Mouse (Mus musculus): ENCODE measurements around the gene Plekha8. TPM values are rescaled to one million over a fixed set of nuclear protein-coding genes. Genes with fewer than 3 reads are reported as not detected.

The Plekha8 gene
- polyA plus RNA-seq, 1 experiment from 2014 or later: 16.8 TPM

DNA sequence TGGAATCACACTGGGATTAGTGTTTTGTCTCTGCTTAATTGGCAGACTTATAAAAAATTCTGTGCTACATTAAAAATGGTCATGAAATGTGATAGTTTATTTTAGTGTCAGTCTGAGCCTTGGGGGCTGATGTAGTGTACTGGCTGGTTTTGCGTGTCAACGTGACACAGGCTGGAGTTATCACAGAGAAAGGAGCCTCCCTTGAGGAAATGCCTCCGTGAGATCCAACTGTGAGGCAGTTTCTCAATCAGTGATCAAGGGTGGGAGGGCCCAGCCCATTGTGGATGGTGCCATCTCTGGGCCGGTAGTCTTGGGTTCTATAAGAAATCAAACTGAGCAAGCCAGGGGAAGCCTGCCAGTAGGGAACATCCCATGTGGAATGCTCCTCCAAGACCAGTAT lies 11.3 kb downstream of the Plekha8 start:
- Histone ChIP-seq H3K9ac (replicated peaks) (no peak overlapping the region), H3K9me3 (peaks cover 12% of the 10 kb centered on the region; the same call in 1 of the 2 replicates), H3K4me1 (no peaks in the 10 kb centered on the region), H3K27ac (replicated peaks) (no peak overlapping the region), H3K36me3 (peaks cover 2% of the 10 kb centered on the region; the same call in 1 of the 2 replicates), H3K27me3 (no peaks in the 10 kb centered on the region), H3K4me2 (replicated peaks) (no peak overlapping the region), H3K4me3 (no peak overlapping the region)
- WGBS: 63% methylated on average over 4 of the region's 4 CpGs
- ATAC-seq (ENCODE audit: low FRiP score, low read depth): no peak

DNA sequence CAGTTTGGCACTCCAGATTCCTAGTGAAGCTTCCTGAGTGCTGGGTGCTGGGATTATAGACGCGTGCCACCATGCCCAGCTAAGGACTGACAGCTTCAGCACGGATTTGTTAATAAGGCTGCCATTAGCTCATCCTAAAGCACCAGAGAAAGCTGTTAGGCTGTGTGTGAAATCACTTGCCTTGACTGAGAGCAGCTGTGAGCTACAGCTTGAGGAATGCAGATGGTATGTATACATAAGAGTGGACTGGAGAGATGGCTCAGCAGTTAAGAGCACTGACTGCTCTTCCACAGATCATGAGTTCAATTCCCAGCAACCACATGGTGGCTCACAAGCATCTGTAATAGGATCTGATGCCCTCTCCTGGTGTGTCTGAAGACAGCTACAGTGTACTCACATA lies 22.5 kb downstream of the Plekha8 start:
- no peak overlapping the region for H3K4me3 ChIP-seq
- H3K4me1 ChIP-seq: no peaks in the 10 kb centered on the region
- H3K27ac ChIP-seq (replicated peaks): no peak overlapping the region
- peaks cover 18% of the 10 kb centered on the region; the same call in 1 of the 2 replicates for H3K36me3 ChIP-seq
- H3K9me3 ChIP-seq: no peaks in the 10 kb centered on the region
- no peak overlapping the region for H3K4me2 ChIP-seq (replicated peaks)
- no peak for ATAC-seq (ENCODE audit: low FRiP score, low read depth)
- H3K27me3 ChIP-seq: no peaks in the 10 kb centered on the region
- H3K9ac ChIP-seq (replicated peaks): no peak overlapping the region
- WGBS: 84% methylated on average over 3 of the region's 3 CpGs

DNA sequence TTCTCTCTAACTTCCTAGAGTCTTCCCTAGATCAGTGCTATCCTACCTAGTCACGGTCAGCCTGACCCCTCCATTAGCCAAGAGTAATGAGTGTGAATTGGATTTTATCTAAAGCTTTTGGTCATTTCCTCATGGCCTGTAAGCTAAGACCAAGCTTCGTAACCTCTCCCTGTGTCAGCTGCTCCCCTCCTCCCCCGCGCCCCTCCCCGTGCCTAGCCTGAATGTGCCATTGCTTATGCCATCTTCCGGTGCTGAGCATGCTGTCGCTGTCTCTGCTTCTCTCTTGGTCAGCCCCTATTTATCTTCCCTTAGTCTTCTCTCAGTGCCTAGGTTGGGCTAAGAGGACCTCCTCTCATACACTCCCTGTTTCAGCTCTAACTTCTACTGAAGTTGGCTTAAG lies 24.6 kb downstream of the Plekha8 start:
- Histone ChIP-seq H3K4me3 (no peak overlapping the region), H3K9ac (replicated peaks) (no peak overlapping the region), H3K27ac (replicated peaks) (no peak overlapping the region), H3K4me1 (no peaks in the 10 kb centered on the region), H3K27me3 (no peaks in the 10 kb centered on the region), H3K36me3 (peaks cover 27% of the 10 kb centered on the region; the same call in 1 of the 2 replicates), H3K4me2 (replicated peaks) (no peak overlapping the region), H3K9me3 (no peaks in the 10 kb centered on the region)
- no peak for ATAC-seq (ENCODE audit: low FRiP score, low read depth)
- 91% methylated on average over 7 of the region's 7 CpGs for WGBS

DNA sequence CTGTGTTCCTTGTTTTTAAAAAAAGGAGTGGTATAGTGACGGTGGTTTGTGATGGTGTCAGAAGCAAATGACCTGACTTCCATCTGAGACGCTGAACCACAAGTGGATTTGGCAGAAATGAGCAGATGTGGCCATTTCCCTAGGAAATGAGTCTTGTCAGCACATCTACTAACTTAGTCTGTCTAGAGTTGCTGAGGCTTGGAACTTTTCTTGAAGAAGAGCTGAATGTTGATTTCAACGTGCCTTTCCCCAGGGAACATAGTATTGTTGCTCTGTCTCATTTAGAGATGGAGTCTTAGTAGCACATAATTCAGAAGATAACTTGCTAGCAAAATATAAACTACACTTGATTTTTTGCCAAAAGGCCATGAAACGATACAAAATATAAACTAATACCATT lies 25.4 kb downstream of the Plekha8 start:
- Histone ChIP-seq H3K9ac (replicated peaks) (no peak overlapping the region), H3K9me3 (no peaks in the 10 kb centered on the region), H3K4me2 (replicated peaks) (no peak overlapping the region), H3K36me3 (peaks cover 33% of the 10 kb centered on the region; the same call in 1 of the 2 replicates), H3K27ac (replicated peaks) (no peak overlapping the region), H3K27me3 (no peaks in the 10 kb centered on the region), H3K4me3 (no peak overlapping the region), H3K4me1 (no peaks in the 10 kb centered on the region)
- WGBS: 90% methylated on average over 4 of the region's 4 CpGs
- no peak for ATAC-seq (ENCODE audit: low FRiP score, low read depth)

DNA sequence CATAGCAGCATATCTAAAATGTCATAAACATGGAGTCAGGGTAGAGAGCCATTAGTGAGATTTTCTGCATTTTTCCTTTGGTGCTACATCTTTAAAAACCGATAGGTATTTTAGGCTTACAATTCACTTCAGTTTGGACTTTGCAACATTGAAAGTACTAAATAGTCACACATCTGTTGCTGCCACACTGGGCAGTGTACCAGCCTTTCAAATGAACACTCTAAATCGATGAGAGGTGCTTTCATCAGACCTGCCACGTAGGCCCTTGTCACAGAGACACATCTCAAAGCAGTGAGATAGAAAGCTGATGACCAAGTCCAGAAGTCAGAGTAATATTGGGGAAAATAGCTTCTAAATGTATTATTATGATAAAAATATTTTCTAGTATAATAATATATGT lies 33.5 kb downstream of the Plekha8 start:
- no peaks in the 10 kb centered on the region for H3K4me1 ChIP-seq
- no peak overlapping the region for H3K9ac ChIP-seq (replicated peaks)
- H3K36me3 ChIP-seq: peaks cover 35% of the 10 kb centered on the region
- ATAC-seq (ENCODE audit: low FRiP score, low read depth): no peak
- no peak overlapping the region for H3K27ac ChIP-seq (replicated peaks)
- no peak overlapping the region for H3K4me2 ChIP-seq (replicated peaks)
- WGBS: 87% methylated on average over 3 of the region's 3 CpGs
- no peaks in the 10 kb centered on the region for H3K9me3 ChIP-seq
- H3K27me3 ChIP-seq: no peaks in the 10 kb centered on the region
- H3K4me3 ChIP-seq: no peak overlapping the region

DNA sequence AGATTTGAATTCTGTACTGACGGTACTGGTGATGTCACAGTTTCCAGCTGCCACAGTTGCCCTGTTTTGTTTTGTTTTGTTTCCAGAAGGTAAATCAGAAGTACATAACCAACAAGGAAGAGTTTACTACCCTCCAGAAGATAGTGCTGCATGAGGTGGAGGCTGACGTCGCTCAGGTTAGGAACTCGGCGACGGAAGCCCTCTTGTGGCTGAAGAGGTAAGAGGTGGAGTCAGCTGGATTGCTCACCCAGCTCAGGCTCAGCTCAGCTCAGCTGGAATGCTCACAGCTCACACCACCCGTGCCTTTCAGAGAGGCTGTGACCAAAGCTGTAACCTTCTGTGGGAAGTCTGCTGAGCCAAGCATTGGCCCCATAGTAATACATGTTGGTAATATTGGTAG lies 34.8 kb downstream of the Plekha8 start:
- Histone ChIP-seq H3K4me2 (replicated peaks) (no peak overlapping the region), H3K27ac (replicated peaks) (no peak overlapping the region), H3K9me3 (no peaks in the 10 kb centered on the region), H3K9ac (replicated peaks) (no peak overlapping the region), H3K36me3 (peaks cover 27% of the 10 kb centered on the region), H3K4me3 (no peak overlapping the region), H3K27me3 (no peaks in the 10 kb centered on the region), H3K4me1 (no peaks in the 10 kb centered on the region)
- WGBS: 33% methylated on average over 7 of the region's 7 CpGs
- ATAC-seq (ENCODE audit: low FRiP score, low read depth): no peak

DNA sequence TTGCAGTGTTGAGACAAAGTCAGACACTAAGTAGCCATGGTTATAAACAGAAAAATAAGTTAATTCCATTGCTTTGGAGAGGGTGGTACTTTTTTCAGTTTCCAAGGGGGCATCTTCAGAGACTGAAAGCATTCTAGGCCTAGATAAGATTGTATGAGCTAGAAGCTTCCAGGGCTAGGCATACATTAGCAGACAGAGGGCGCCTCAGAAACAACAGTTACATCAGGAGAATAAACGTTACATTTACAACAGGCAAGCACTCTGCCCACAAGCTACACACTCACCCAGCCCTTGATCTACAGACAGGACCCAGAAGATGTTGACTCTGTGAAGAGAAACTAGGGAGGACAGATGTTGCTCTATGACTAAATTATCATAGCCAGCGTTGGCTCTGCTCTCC lies 36.6 kb downstream of the Plekha8 start:
- Histone ChIP-seq H3K9ac (replicated peaks) (no peak overlapping the region), H3K9me3 (no peaks in the 10 kb centered on the region), H3K4me3 (no peak overlapping the region), H3K4me2 (replicated peaks) (no peak overlapping the region), H3K36me3 (peaks cover 20% of the 10 kb centered on the region), H3K27me3 (no peaks in the 10 kb centered on the region), H3K4me1 (no peaks in the 10 kb centered on the region), H3K27ac (replicated peaks) (no peak overlapping the region)
- ATAC-seq (ENCODE audit: low FRiP score, low read depth): no peak
- WGBS: 50% methylated on average over 3 of the region's 3 CpGs

DNA sequence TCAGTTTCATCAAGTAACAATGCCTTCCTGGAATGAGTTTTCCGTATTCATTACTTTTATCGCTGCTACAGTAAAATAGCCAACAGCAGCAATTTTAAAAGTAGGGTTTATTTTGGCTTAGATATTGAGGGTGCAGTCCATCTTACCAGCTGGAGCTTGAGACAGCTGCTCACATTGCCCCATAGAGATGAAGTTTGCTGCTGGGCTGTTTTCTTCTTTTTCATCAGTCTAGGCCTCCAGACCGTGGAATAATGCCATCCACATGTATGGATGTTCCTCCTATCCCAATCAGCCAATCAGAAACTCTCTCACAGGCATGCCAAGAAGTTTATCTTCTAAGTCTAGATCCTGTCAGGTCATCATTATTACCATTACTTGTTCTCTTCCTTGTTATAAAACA lies 45.0 kb downstream of the Plekha8 start:
- no peak overlapping the region for H3K4me2 ChIP-seq (replicated peaks)
- H3K9ac ChIP-seq (replicated peaks): no peak overlapping the region
- no peak overlapping the region for H3K27ac ChIP-seq (replicated peaks)
- H3K9me3 ChIP-seq: no peaks in the 10 kb centered on the region
- no peaks in the 10 kb centered on the region for H3K4me1 ChIP-seq
- ATAC-seq (ENCODE audit: low FRiP score, low read depth): no peak
- no peaks in the 10 kb centered on the region for H3K27me3 ChIP-seq
- H3K36me3 ChIP-seq: 0 out of 2 replicates have a peak, but pooled peaks cover 7% of the 10 kb centered on the region
- WGBS: 93% methylated on average over 3 of the region's 3 CpGs
- no peak overlapping the region for H3K4me3 ChIP-seq

DNA sequence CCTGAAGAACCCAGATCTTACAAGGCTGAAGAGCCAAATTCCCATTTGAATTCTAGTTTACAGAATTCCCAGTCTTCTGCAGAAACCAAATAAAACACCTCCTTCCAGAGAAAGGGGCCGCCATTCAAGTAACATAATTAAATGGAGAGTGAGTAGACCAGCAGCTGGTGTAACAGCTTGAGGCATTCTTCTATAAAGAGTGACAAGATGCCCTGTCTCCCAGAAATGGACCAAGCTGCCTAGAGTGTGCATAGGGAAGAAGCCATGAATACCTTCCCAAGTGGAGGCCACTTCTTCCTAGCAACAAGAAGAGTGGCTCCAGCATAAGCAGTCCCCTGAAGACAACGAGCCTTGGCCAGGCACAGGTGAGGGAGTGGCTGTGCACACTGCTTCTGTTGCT lies 47.0 kb downstream of the Plekha8 start:
- no peak overlapping the region for H3K4me3 ChIP-seq
- no peak overlapping the region for H3K27ac ChIP-seq (replicated peaks)
- H3K4me1 ChIP-seq: no peaks in the 10 kb centered on the region
- no peaks in the 10 kb centered on the region for H3K9me3 ChIP-seq
- 84% methylated on average over 2 of the region's 2 CpGs for WGBS
- 0 out of 2 replicates have a peak, but pooled peaks cover 7% of the 10 kb centered on the region for H3K36me3 ChIP-seq
- H3K27me3 ChIP-seq: no peaks in the 10 kb centered on the region
- H3K9ac ChIP-seq (replicated peaks): no peak overlapping the region
- no peak overlapping the region for H3K4me2 ChIP-seq (replicated peaks)
- no peak for ATAC-seq (ENCODE audit: low FRiP score, low read depth)

DNA sequence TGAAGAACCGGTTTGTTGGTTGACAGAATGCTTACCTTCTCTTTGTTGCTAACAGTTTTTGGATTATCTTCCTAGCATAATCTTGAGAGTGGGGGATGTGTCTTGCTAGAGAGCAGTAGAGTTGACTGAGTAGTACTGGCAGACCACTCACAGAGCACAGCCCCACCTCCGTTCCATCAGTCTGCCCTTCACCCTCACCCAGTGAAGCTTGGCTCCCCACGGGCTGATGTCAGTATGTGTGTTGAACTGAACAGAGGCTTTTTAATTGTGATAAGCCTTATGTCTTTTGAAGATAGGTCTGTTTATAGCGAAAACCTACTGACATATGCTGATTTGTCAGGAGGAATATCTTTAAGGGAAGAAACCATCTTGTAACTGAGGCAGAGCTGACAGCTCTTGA lies 48.3 kb downstream of the Plekha8 start:
- 90% methylated on average over 4 of the region's 4 CpGs for WGBS
- Histone ChIP-seq H3K4me1 (no peaks in the 10 kb centered on the region), H3K4me3 (no peak overlapping the region), H3K4me2 (replicated peaks) (no peak overlapping the region), H3K27me3 (no peaks in the 10 kb centered on the region), H3K9me3 (no peaks in the 10 kb centered on the region), H3K9ac (replicated peaks) (no peak overlapping the region), H3K36me3 (0 out of 2 replicates have a peak, but pooled peaks cover 6% of the 10 kb centered on the region), H3K27ac (replicated peaks) (no peak overlapping the region)
- ATAC-seq (ENCODE audit: low FRiP score, low read depth): no peak

DNA sequence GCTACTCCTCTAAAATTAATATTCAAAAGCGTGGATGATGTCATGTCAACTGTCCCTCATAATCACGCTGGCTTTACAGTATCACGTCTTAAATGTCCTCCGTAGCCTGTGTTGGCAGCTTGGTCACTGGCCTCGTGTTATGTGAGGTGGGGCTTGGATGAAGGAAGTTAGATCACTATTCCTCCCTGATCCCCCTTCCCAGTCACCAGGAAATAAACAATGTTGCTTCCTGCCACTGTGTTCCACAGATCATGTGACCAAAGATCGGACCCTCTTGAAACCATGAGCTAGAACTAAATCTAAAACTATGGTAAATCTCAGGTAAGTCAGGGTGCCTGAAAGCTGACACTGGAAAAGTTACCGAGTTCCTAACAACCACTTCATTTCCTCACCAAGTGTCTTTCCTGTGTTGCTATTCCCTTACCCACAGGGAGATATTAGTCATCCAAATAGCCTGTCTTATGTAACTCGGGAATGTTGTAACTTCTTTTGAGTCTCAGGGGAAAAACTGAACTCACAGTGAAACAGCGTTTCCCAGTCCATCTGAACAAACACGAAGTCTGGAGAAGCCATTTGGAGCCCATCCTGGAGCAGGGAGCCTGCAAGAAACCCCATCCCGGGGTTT lies 60.7 kb downstream of the Plekha8 start:
- Histone ChIP-seq H3K36me3 (no peaks in the 10 kb centered on the region), H3K4me3 (no peak overlapping the region), H3K27me3 (no peaks in the 10 kb centered on the region), H3K4me2 (replicated peaks) (no peak overlapping the region), H3K27ac (replicated peaks) (no peak overlapping the region), H3K9ac (replicated peaks) (no peak overlapping the region), H3K4me1 (no peaks in the 10 kb centered on the region), H3K9me3 (no peaks in the 10 kb centered on the region)
- ATAC-seq (ENCODE audit: low FRiP score, low read depth): no peak
- 88% methylated on average over 11 of the region's 11 CpGs for WGBS

DNA sequence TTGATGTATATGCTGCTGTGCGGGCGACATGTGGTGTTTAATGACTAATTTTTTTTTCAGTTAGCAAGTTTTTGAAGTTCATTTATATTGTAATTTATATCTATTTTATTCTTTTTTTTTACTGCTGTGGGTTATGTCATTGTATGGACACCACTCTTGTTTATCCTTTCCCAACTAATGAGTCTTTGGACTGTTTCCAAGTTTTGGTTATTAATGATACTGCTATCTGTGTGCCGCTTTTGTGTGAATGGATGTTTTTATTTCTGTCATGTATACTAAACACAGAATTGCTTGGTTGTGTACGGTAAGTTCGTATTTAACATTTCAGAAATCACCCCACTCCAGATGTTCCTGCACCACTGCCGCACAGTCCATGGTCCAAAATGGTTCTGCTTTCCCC lies 63.0 kb downstream of the Plekha8 start:
- H3K27ac ChIP-seq (replicated peaks): no peak overlapping the region
- H3K9me3 ChIP-seq: no peaks in the 10 kb centered on the region
- ATAC-seq (ENCODE audit: low FRiP score, low read depth): no peak
- no peaks in the 10 kb centered on the region for H3K4me1 ChIP-seq
- 93% methylated on average over 6 of the region's 6 CpGs for WGBS
- no peaks in the 10 kb centered on the region for H3K27me3 ChIP-seq
- H3K4me2 ChIP-seq (replicated peaks): no peak overlapping the region
- no peaks in the 10 kb centered on the region for H3K36me3 ChIP-seq
- H3K4me3 ChIP-seq: no peak overlapping the region
- no peak overlapping the region for H3K9ac ChIP-seq (replicated peaks)

DNA sequence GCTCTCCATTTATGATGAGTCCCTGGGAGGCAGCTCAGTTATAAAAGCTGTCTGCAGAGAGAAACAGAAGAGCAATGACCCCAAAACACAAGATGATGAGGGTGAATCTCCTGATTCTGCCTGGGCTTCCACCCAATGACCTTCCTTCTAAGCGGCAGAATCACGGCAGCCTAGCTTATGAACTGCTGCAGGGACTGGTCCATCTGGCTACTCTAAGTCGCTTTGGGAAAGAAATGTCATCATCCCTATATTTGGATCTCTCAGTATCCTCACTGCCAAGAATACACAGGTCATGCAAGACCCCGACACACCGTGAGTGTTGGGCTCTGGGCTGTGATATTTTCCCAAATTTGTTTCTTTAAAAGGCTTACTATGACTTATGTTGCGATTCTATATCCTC lies 75.0 kb downstream of the Plekha8 start:
- Histone ChIP-seq H3K4me3 (no peak overlapping the region), H3K36me3 (no peaks in the 10 kb centered on the region), H3K27me3 (no peaks in the 10 kb centered on the region), H3K9me3 (no peaks in the 10 kb centered on the region), H3K4me1 (no peaks in the 10 kb centered on the region), H3K4me2 (replicated peaks) (no peak overlapping the region), H3K27ac (replicated peaks) (no peak overlapping the region), H3K9ac (replicated peaks) (no peak overlapping the region)
- WGBS: 95% methylated on average over 6 of the region's 6 CpGs
- ATAC-seq (ENCODE audit: low FRiP score, low read depth): no peak

Measured in midbrain, embryonic 12.5 days (tissue).